Mouse (Mus musculus) activated CD4-positive, CD25-positive, alpha-beta regulatory T cell, adult 9 weeks (primary cell): ENCODE measurements around the gene Flnb. TPM values are rescaled to one million over a fixed set of nuclear protein-coding genes. Genes with fewer than 3 reads are reported as not detected.

ENCODE experiments used
- polyA plus RNA-seq: library from polyadenylated mRNA; unstranded; fragments of 100-300 nt; shearing (Covaris generic); gene quantifications from one replicate; pipeline ENCODE4 v1.2.1, GENCODE M21; 2017

The Flnb gene
- polyA plus RNA-seq: 27.9 TPM

DNA sequence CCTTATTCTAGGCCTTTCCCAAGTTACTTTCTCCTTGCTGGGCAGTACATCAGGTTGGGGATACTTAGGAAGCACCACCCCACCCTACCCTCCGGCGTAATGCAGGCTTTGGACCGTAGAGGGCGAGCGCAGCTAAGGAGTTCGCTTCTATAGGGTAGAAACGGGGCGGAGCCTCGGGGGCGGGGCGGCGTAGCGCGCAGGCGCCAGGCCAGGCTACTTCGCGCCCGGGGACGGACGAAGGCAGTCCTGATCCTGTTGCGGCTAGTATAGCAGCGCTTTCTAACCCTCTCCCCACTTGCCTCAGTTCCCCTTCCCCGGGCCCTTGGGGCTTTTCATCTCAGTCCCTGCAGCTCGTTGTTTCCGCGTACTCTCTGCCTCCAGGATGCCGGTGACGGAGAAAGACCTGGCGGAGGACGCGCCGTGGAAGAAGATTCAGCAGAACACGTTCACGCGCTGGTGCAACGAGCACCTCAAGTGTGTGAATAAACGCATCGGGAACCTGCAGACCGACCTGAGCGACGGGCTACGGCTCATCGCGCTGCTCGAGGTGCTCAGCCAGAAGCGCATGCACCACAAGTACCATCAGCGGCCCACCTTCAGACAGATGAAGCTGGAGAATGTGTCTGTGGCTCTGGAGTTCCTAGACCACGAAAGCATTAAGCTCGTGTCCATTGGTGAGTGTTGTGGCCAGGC is at the start of gene Flnb:
Gene Flnb, plus strand, starts transcription at position 188 of the 693 bp plus-strand sequence.

DNA sequence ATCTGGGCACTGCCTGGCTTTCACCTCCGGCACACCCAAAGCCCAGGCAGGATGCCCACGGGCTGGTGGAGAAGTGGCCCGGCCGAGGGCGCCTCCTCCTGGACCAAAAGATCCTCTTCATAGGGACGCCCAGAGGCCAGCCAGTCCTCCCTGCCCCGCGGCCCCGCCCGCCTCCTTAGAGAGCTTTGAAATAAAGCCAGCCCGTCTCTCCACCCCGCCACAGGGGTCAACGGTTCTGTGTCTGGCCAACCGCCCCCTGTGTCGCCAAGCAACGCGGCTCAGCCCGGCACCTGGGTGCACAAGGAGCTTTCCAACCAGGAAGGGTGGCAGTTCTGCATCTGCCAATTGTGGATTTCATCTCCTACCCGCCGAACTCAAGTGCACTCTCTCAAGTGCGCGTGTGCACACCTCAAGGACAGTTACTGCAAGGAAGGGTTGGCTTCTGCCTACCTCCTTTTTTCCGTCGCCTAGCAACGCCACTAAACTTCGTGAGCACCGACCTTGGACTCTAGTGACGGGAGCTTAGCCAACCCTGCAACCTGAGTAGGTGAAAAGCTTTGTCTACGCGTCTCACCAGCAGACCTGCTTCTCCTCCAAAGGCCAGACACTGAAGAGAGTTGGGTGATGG is 26.1 kb upstream of the Flnb start, which contains the start of gene Gm26661:
Gene Gm26661, plus strand, starts transcription at position 56 of the 628 bp plus-strand sequence.

DNA sequence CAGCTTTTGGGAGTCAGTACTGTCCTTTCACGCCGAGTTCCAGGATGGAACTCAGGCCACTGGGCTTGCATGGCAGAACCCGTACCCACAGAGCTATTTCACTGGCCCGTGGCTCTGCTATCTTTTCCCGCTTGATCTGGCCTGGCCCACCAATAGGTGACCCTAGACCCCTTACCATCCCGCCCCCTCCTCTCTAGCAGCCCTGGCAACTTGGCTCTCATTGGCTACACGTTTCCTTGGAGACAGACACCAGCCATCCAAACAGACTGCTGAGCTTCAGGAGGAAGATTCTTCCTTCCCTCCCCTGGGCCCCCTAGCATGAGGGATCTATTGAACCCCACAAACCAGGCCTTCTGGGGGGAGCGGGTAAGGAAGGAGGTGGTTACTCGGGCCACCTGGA is 139.3 kb downstream of the Flnb start, which contains the start of gene Gm45521:
Gene Gm45521, plus strand, starts transcription at position 240 of the 400 bp plus-strand sequence.

DNA sequence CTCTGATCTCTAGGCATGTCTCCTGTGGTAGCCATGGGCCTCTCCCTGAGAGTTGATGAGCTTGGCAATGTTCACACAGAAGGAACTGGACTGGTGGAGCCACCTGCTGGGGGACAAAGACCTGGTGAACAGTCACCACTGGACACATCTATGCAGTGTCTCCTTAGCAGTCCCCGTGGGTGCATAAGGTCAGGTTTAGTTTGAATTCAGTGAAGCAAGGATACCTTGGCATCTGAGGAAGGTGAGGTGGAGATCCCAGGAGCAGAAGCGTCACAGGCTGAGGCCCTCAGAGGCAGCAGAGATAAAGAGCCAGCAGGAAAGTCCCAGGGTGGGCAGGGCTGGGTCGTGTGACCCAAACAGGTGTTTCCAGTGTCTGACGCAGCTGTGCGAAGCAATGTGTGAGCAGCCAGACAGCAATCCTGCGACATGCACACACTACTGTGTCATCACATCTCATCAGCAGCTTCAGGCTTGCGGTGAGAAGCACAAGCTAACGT is 176.6 kb downstream of the Flnb start, which contains the start of gene Dnase1l3:
Gene Dnase1l3, minus strand, starts transcription at position 303 of the 497 bp plus-strand sequence.

Other genes with a start within 250 kb of the Flnb start
- gene Gm3558, start 249.4 kb upstream of the Flnb start, polyA plus RNA-seq: 3.5 TPM
- gene Gm10338, start 222.4 kb upstream of the Flnb start, polyA plus RNA-seq: not detected
- not detected for gene Gm10128, start 174.0 kb upstream of the Flnb start, polyA plus RNA-seq
- not detected for gene Gm26661, start 26.4 kb upstream of the Flnb start, polyA plus RNA-seq
- not detected for gene Gm45521, start 139.3 kb downstream of the Flnb start, polyA plus RNA-seq
- 2.0 TPM for gene Dnase1l3, start 176.6 kb downstream of the Flnb start, polyA plus RNA-seq
- 33.6 TPM for gene Abhd6, start 184.9 kb downstream of the Flnb start, polyA plus RNA-seq